ENCODE assay signal across 23 mouse cellular contexts in the genomic region with DNA sequence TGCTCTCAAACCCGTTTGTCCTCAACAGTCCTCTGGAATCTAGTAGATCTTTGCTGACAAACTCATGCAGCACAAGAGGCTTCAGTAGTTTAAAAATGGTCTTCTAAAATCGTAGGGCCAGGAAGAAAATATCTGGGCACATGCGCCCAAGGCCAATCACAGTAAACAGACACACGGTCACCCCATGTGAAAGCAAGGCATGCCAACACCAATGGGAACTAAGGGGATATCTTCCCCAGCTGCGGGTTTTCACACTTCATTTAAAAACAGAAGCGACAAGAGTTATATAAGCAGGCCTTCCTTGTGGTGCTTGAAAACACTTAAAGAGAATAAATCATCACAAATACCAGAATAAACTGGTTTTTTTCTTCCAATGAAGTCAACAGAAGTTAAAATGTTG.
"Had no signal": no experiment of that assay in that cellular context is flagged by ENCODE, and none has a peak within 500 bp of the region (broad histone marks: within the 10 kb centered on the region; RNA-seq: fewer than 3 reads in every experiment).

No protein-coding gene starts in this region.

- H3K4me1 ChIP-seq: intestine, embryonic 15.5 days; kidney, embryonic 15.5 days; limb, embryonic 10.5 days; limb, embryonic 13.5 days; liver, embryonic 12.5 days; liver, embryonic 15.5 days; lung, embryonic 15.5 days; midbrain, embryonic 12.5 days; midbrain, embryonic 15.5 days; neural tube, embryonic 13.5 days had no signal

- DNase-seq: kidney, adult 11 months; kidney, adult 8-10 months; kidney, postnatal 10 days; kidney, postnatal 36 days; liver; lung, adult 18-20 months; lung, postnatal 10 days; lung, postnatal 36 days; thymus, adult 2 months; thymus, postnatal 14 days; thymus, postnatal 4 days had no signal

- H3K27me3 ChIP-seq: intestine, embryonic 15.5 days; kidney, embryonic 15.5 days; limb, embryonic 13.5 days; liver, embryonic 12.5 days; liver, embryonic 15.5 days; lung, embryonic 15.5 days; midbrain, embryonic 12.5 days; midbrain, embryonic 15.5 days; neural tube, embryonic 13.5 days had no signal

- ATAC-seq: intestine, embryonic 15.5 days; liver, embryonic 12.5 days; midbrain, embryonic 15.5 days had no signal

- H3K36me3 ChIP-seq: intestine, embryonic 15.5 days; kidney, embryonic 15.5 days; limb, embryonic 10.5 days; limb, embryonic 13.5 days; liver, embryonic 12.5 days; liver, embryonic 15.5 days; lung, embryonic 15.5 days; midbrain, embryonic 12.5 days; midbrain, embryonic 15.5 days; neural tube, embryonic 13.5 days had no signal

- H3K9me3 ChIP-seq: intestine, embryonic 15.5 days; kidney, embryonic 15.5 days; limb, embryonic 10.5 days; limb, embryonic 13.5 days; liver, embryonic 12.5 days; liver, embryonic 15.5 days; lung, embryonic 15.5 days; midbrain, embryonic 12.5 days; midbrain, embryonic 15.5 days; neural tube, embryonic 13.5 days had no signal

- H3K27ac ChIP-seq: intestine, embryonic 15.5 days; kidney, embryonic 15.5 days; limb, embryonic 10.5 days; limb, embryonic 13.5 days; liver, embryonic 12.5 days; liver, embryonic 15.5 days; lung, embryonic 15.5 days; midbrain, embryonic 12.5 days; midbrain, embryonic 15.5 days; neural tube, embryonic 13.5 days; stomach, postnatal 0 days had no signal

- H3K4me2 ChIP-seq: intestine, embryonic 15.5 days; kidney, embryonic 15.5 days; limb, embryonic 13.5 days; liver, embryonic 12.5 days; liver, embryonic 15.5 days; lung, embryonic 15.5 days; midbrain, embryonic 12.5 days; midbrain, embryonic 15.5 days; neural tube, embryonic 13.5 days had no signal

- H3K9ac ChIP-seq: intestine, embryonic 15.5 days; kidney, embryonic 15.5 days; limb, embryonic 13.5 days; liver, embryonic 12.5 days; liver, embryonic 15.5 days; lung, embryonic 15.5 days; midbrain, embryonic 12.5 days; midbrain, embryonic 15.5 days; neural tube, embryonic 13.5 days had no signal

- H3K4me3 ChIP-seq: intestine, embryonic 15.5 days; kidney, embryonic 15.5 days; limb, embryonic 10.5 days; limb, embryonic 13.5 days; liver, embryonic 12.5 days; liver, embryonic 15.5 days; lung, embryonic 15.5 days; midbrain, embryonic 12.5 days; midbrain, embryonic 15.5 days; myocyte; neural tube, embryonic 13.5 days had no signal
